Mouse (Mus musculus) c-Kit-positive CD71-positive TER-119-negative erythroid progenitor cells, embryonic 14.5 days (primary cell): ENCODE results near the gene Asphd2.

Source experiments
- DNase-seq: peaks from one replicate; pipeline ENCODE4 v3.0.0-alpha.2; 2013; ENCODE audit warnings: low read depth

Gene Asphd2

DNA sequence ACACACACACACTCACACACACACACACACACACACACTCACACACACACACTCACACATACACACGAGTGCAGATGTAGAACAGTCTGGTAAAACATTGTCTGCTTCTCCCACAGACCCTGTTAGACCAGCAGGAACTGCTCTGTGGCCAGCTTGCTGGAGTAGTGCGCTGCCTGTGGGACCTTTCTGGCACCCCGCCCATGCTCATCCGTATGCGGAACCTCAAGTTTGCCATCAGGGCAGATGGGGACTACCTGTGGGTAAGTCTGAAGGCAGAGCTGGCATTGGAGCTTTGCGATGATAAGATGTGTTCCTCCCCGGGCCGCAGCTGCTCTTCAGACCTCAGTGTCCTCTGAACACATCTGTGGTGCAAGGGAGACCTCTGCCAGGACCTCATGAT lies 45.5 kb downstream of the Asphd2 start:
- DNase-seq = no peak

DNA sequence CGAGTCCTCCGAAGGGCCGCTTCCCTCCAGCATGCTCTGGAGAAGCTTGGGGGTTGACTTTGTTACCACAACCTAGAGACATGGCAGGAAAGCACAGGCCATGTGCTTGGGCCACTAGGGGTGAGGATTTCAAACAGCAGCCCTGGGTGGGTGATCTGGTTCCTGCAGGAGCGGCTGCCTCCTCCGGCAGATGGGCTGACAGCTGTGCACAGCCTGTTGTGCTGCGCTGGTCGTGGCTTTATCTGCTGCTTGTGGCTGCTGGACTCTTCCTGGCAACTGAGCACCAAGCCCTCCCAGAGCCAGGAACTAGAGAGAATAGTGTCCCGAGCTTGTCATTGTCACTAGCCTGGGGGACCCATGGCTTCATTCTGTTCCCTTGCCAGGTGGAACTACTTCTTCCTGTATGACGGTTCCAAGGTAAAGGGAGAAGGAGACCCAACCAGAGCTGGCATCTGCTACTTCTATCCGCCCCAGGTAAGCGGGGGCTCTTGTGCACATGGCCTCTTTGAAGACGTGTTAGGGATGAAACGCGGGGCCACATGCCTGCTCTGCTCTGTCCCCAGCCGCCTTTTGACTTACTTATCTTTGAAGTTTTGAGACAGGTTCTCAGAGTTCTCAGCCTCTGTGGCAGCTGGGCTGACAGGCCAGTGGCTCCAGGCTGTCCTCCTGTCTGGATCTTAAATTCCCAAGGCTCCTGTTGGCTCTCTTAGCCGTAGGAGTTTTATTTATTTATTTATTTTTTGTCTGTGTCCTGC lies 48.3 kb downstream of the Asphd2 start:
- DNase-seq = no peak

DNA sequence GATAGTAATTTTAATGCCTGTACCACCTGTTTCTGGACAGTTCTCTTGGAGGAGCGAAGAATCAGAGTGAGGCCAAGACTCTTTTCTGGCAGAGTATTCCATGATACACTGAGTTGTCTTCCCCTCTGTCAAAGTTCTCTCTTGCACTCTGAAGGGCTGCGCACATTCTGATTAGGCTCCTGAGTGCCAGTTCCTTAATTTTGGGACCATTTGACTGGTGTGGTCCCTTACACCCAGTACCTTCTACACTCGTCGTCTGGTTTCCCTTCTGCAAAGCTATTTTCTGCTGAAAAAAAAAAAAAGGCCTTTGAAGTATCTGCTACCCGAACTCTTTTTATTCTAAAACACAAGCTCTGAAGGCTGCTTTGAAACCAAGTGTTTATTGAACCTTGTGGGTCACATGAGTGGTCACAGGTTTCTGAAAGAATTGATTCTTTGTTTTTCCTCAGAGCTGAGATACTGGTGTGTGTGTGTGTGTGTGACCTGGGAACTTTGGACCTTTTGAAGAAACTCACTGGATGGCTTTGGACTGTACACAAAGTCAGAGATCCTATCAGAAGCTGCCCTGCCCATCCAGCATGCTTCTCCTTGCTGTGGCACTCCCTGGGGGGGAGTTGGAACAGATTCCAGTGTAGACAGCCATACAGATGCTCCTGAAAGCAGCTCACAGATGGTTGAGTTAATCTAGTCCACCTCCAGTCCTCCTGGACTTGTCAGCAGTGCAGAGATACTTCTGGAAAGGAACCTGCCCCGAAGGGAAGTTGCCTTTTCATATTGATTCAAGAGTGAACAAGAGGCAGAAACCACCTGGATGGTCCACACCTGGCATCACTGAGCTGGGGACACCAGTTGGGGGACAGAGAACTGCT lies 50.3 kb downstream of the Asphd2 start:
- DNase-seq = no peak

DNA sequence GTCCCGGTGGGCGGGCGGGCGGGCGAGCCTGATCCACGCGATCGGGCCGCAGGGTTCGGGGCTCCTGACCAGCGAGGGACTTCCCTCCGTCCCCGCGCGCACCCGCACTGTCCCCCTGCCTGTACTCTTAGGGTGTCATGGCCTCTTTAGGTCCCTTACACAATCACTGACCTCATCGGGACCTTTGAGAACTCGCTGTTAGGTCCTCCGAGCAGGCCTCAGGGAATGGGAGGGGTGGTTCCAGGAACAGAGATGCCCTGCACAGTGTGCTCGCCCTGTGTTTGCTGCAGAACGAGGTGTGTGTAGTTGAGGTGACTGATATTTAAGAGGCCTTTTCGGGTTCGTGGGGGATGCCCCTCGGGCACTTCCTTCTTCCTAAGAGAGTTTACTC lies 51.5 kb downstream of the Asphd2 start:
- DNase-seq = peak; percentile 69

DNA sequence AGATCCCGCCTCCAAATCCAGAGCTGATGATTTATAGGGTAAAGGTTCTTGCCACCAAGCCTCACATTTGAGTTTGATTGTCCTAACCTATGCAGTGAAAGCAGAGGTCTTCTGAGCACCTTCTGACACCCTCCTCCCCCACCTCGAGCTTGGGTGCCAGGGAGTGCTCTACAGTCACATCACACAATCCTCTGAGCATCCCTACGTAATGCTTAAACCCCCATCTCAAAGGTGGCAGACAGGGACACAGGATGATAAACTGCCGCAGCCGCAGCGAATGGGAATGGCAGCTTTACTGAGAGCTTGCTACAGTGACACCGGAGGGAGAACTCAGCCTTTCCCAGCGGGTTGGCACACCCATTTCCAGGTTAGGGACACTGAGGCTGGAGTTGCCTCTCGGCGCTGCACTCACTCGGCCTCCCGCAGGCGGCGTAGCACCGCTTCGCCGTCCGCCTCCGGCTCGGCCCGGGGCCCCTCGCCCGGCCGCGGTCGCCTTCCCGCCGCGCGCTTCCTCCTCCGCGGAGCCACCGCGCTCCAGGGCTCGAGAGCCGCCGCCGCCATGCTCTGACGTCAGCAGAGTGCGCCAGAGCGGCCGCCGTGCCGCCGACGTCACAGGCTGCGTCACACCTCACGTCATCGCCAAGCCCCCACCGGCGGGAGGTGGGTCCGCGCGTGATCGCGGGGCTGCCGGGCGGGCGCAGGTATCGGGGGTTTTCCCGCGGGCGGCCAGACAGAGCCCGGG lies 52.0 kb downstream of the Asphd2 start, which contains the start of the genes Srrd and Hps4:
Gene Srrd, minus strand, starts transcription at position 578 of the 742 bp plus-strand sequence.
Gene Hps4, plus strand, starts transcription at position 621 of the 742 bp plus-strand sequence.
- peak; percentile 67 for DNase-seq

DNA sequence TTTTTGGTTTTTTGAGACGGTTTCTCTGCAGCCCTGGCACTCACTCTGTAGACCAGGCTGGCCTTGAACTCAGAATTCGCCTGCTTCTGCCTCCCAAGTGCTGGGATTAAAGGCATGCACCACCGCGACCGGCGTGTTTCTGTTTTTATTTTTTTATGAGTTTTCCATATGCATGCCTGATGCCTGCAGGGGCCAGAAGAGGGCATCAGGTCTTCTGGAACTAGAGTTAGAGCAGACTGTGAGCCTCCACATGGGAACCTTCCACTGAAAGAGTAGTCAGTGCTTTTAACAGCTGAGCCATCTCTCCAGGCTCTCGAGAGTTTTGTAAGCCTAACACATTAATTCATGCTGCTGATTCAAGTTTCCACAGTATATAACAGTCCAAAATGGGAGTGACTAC lies 55.5 kb downstream of the Asphd2 start:
- DNase-seq = no peak

DNA sequence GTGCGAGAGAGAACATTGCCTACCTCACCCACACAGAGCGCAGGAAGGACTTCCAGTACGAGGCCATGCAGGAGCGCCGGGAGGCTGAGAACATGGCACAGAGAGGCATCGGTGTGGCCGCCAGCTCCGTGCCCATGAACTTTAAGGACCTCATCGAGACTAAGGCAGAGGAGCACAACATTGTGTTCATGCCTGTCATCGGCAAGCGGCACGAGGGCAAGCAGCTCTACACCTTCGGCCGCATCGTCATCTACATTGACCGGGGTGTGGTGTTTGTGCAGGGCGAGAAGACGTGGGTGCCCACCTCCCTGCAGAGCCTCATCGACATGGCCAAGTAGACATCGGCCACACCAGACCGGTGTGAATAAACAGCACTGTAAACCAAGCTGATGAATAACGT lies 57.7 kb downstream of the Asphd2 start:
- no peak for DNase-seq

DNA sequence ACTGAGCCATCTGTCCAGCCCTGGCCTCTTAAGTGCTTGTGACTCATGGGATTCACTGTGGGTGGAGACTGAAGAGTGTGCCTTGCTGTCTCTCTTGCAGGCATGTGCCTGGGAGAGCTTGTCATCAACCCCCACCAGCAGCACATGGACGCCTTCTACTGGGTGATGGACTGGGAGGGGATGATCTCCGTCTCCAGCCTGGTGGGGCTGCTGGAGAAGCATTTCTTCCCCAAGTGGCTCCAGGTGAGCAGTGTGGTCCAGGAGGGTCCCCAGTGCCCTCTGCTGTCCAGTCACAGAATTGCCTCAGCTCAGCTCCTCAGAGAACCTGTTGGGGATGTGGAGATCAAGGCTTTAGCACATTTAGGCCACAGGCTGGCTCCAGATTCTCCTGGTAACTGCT lies 59.2 kb downstream of the Asphd2 start:
- DNase-seq = no peak
